Mouse (Mus musculus) kidney, adult 2 months (tissue): ENCODE results near the gene Tlr5.

Source experiments
- CTCF ChIP-seq: fragments of 200-500 bp; conservative IDR thresholded peaks from 2 replicates; pipeline ENCODE4 v1.5.1; 2011; ENCODE audit warnings: low read depth, mild to moderate bottlenecking, control low read depth, low read length, moderate library complexity, mixed read lengths; ENCODE audit not compliant: insufficient read depth, insufficient read length
- POLR2A ChIP-seq: fragments of 200-500 bp; IDR thresholded peaks from one replicate; pipeline ENCODE4 v1.6.1; 2011; ENCODE audit warnings: low read depth, low read length, control low read depth

- TF ChIP-seq POLR2A (no peak), CTCF (no peak)
Measured at GRCm38 (mm10) chr1:182974826-182975225, 20.2 kb downstream of the Tlr5 start.
